Mouse (Mus musculus): ENCODE data around the gene Slc27a2. TPM values are rescaled to one million over a fixed set of nuclear protein-coding genes. Genes with fewer than 3 reads are reported as not detected.

The Slc27a2 gene
- polyA plus RNA-seq, 1 experiment from 2014 or later, result 12.1 TPM

- Histone ChIP-seq H3K4me3 (ENCODE audit: low read depth, low read length) (no peak overlapping the region), H3K4me2 (ENCODE audit: low read depth, low read length) (no peak overlapping the region), H3K27ac (ENCODE audit: low read depth, low read length) (no peak overlapping the region), H3K9ac (replicated peaks; ENCODE audit: low read depth, low read length) (no peak overlapping the region), H3K27me3 (ENCODE audit: control insufficient read depth, insufficient read depth, low read length) (no peaks in the 10 kb centered on the region), H3K9me3 (ENCODE audit: control insufficient read depth, low read length) (no peaks in the 10 kb centered on the region), H3K4me1 (ENCODE audit: control insufficient read depth, insufficient read depth, low read length) (no peaks in the 10 kb centered on the region), H3K36me3 (ENCODE audit: control insufficient read depth, insufficient read depth, low read length) (peaks cover 15% of the 10 kb centered on the region)
- ATAC-seq (ENCODE audit: low read depth), result no peak
- 91% methylated on average over 2 of the region's 2 CpGs for WGBS
Observed at GRCm38 (mm10) chr2:126633165-126633564, 81.0 kb downstream of the Slc27a2 start.

GRCm38 (mm10) chr2:126635939-126636823 lies 84.0 kb downstream of the Slc27a2 start:
- no peak overlapping the region for H3K27ac ChIP-seq (ENCODE audit: low read depth, low read length)
- H3K9me3 ChIP-seq (ENCODE audit: control insufficient read depth, low read length), result no peaks in the 10 kb centered on the region
- H3K36me3 ChIP-seq (ENCODE audit: control insufficient read depth, insufficient read depth, low read length), result peaks cover 15% of the 10 kb centered on the region; the same call in 1 of the 2 replicates
- H3K27me3 ChIP-seq (ENCODE audit: control insufficient read depth, insufficient read depth, low read length), result no peaks in the 10 kb centered on the region
- H3K4me1 ChIP-seq (ENCODE audit: control insufficient read depth, insufficient read depth, low read length), result no peaks in the 10 kb centered on the region
- ATAC-seq (ENCODE audit: low read depth), result no peak
- H3K9ac ChIP-seq (replicated peaks; ENCODE audit: low read depth, low read length), result no peak overlapping the region
- H3K4me3 ChIP-seq (ENCODE audit: low read depth, low read length), result no peak overlapping the region
- H3K4me2 ChIP-seq (ENCODE audit: low read depth, low read length), result no peak overlapping the region
- WGBS, result 89% methylated on average over 12 of the region's 12 CpGs

Other genes with a start within 250 kb of the Slc27a2 start
- 0.03 and 0.10 TPM in 2 replicates for gene Atp8b4, start 51.7 kb upstream of the Slc27a2 start, polyA plus RNA-seq (2014; fragmentation: Nextera tagmentation; extraction: Ambion mirVana)
- 0.24 and 0.31 TPM in 2 replicates for gene Hdc, start 66.9 kb downstream of the Slc27a2 start, polyA plus RNA-seq (2014; fragmentation: Nextera tagmentation; extraction: Ambion mirVana)
- gene Gabpb1, start 123.9 kb downstream of the Slc27a2 start, polyA plus RNA-seq (2014; fragmentation: Nextera tagmentation; extraction: Ambion mirVana), result 39.1 and 47.4 TPM in 2 replicates
- 28.7 and 39.3 TPM in 2 replicates for gene Usp8, start 154.9 kb downstream of the Slc27a2 start, polyA plus RNA-seq (2014; fragmentation: Nextera tagmentation; extraction: Ambion mirVana)
- 2.7 and 2.9 TPM in 2 replicates for gene Usp50, start 231.1 kb downstream of the Slc27a2 start, polyA plus RNA-seq (2014; fragmentation: Nextera tagmentation; extraction: Ambion mirVana)

Data from neural tube, embryonic 14.5 days (tissue).